ENCODE assay signal across 15 mouse cellular contexts in genomic region chr5:142438380-142438938, GRCm38 (mm10). TPM values are rescaled to one million over a fixed set of nuclear protein-coding genes. Genes with fewer than 3 reads are reported as not detected.
DNase-seq lines count a peak whose midpoint lies in the region; ATAC-seq and TF ChIP-seq lines count a peak whose summit lies in the region.
"Had no signal": no experiment of that assay in that cellular context is flagged by ENCODE, and none has a peak within 500 bp of the region (broad histone marks: within the 10 kb centered on the region; RNA-seq: fewer than 3 reads in every experiment).

No protein-coding gene starts in this region.

- 84% methylated on average over 16 of the region's 16 CpGs for WGBS in kidney, postnatal 0 days
- WGBS in stomach, postnatal 0 days: 74% methylated on average over 16 of the region's 16 CpGs
- 97% methylated on average over 16 of the region's 16 CpGs for WGBS in thymus, adult 2 months

- no peaks in the 10 kb centered on the region for H3K9me3 ChIP-seq in kidney, postnatal 0 days (replicated peaks; ENCODE audit: low read length)
- H3K9me3 ChIP-seq in stomach, postnatal 0 days (ENCODE audit: control insufficient read depth, low read length): no peaks in the 10 kb centered on the region
- H3K9me3 ChIP-seq: limb, embryonic 12.5 days had no signal

- H3K9ac ChIP-seq in kidney, postnatal 0 days (ENCODE audit: low read depth, low read length): no peak overlapping the region
- 0 out of 2 replicates have a peak overlapping the region, but pooled peaks have one; percentile 4 for H3K9ac ChIP-seq in stomach, postnatal 0 days (ENCODE audit: low read length)
- H3K9ac ChIP-seq: limb, embryonic 12.5 days; lung, embryonic 14.5 days had no signal

- H3K27me3 ChIP-seq in kidney, postnatal 0 days (ENCODE audit: insufficient read depth, low read length): no peaks in the 10 kb centered on the region
- no peaks in the 10 kb centered on the region for H3K27me3 ChIP-seq in stomach, postnatal 0 days (ENCODE audit: control insufficient read depth, insufficient read depth, low read length)
- no peaks in the 10 kb centered on the region for H3K27me3 ChIP-seq in thymus, adult 2 months (ENCODE audit: control insufficient read depth, insufficient read depth, low read length)
- H3K27me3 ChIP-seq: limb, embryonic 12.5 days had no signal

- H3K4me3 ChIP-seq in kidney, postnatal 0 days (replicated peaks; ENCODE audit: low read depth, low read length): no peak overlapping the region
- no peak overlapping the region for H3K4me3 ChIP-seq in stomach, postnatal 0 days (ENCODE audit: low read depth, low read length)
- no peak overlapping the region for H3K4me3 ChIP-seq in thymus, adult 2 months (ENCODE audit: control insufficient read depth, insufficient read depth, low read length)
- H3K4me3 ChIP-seq: limb, embryonic 12.5 days had no signal

- DNase-seq in frontal cortex, postnatal 36 days (ENCODE audit: low spot score in 2 of 2): peak; percentile 56 to 69
- DNase-seq in frontal cortex, postnatal 10 days (ENCODE audit: low spot score in 2 of 2): no peak
- no peak for DNase-seq in kidney, postnatal 0 days (ENCODE audit: low spot score)
- DNase-seq in kidney, adult 9 months: no peak
- DNase-seq in right cerebral cortex, adult 18-20 months: peak; percentile 85
- DNase-seq in right cerebral cortex, postnatal 4 days: no peak
- no peak for DNase-seq in stomach, postnatal 0 days (ENCODE audit: low spot score)
- no peak for DNase-seq in thymus, adult 2 months
- DNase-seq: cerebellum, adult 8-10 months; embryo, embryonic 11 days; heart, postnatal 4 days; lung, embryonic 14.5 days; thymus, postnatal 14 days had no signal

- TF ChIP-seq POLR2A in thymus, adult 2 months (IDR thresholded peaks at IDR 0.05; ENCODE audit: control insufficient read depth, extremely low read depth, insufficient read depth, low read length, poor library complexity): no peak

- H3K4me2 ChIP-seq in kidney, postnatal 0 days (ENCODE audit: low read length): no peak overlapping the region
- no peak overlapping the region for H3K4me2 ChIP-seq in stomach, postnatal 0 days (replicated peaks; ENCODE audit: low read depth)
- H3K4me2 ChIP-seq: limb, embryonic 12.5 days; lung, embryonic 14.5 days; midbrain, embryonic 11.5 days had no signal

- H3K4me1 ChIP-seq in kidney, postnatal 0 days (replicated peaks; ENCODE audit: insufficient read depth, low read length): peaks cover 26% of the 10 kb centered on the region
- H3K4me1 ChIP-seq in stomach, postnatal 0 days (replicated peaks; ENCODE audit: control insufficient read depth, insufficient read depth): peaks cover 15% of the 10 kb centered on the region
- H3K4me1 ChIP-seq in thymus, adult 2 months (replicated peaks; ENCODE audit: control insufficient read depth, insufficient read depth, low read length): peaks cover 37% of the 10 kb centered on the region

- TF ChIP-seq EP300 in stomach, postnatal 0 days (optimal IDR thresholded peaks at IDR 0.05): no peak

- no peak for ATAC-seq in kidney, postnatal 0 days (replicated peaks; ENCODE audit: low FRiP score, low read depth)
- ATAC-seq in stomach, postnatal 0 days (ENCODE audit: low FRiP score, low TSS enrichment): no peak

- H3K36me3 ChIP-seq in kidney, postnatal 0 days (ENCODE audit: insufficient read depth, low read length): peaks cover 16% of the 10 kb centered on the region
- peaks cover 7% of the 10 kb centered on the region; the same call in 1 of the 2 replicates for H3K36me3 ChIP-seq in stomach, postnatal 0 days (ENCODE audit: control insufficient read depth, insufficient read depth, low read length)
- H3K36me3 ChIP-seq in thymus, adult 2 months (ENCODE audit: control insufficient read depth, insufficient read depth, low read length): peaks cover 12% of the 10 kb centered on the region

- no peak for TF ChIP-seq CTCF in kidney, postnatal 0 days (IDR thresholded peaks at IDR 0.05; ENCODE audit: low read depth)
- TF ChIP-seq CTCF in stomach, postnatal 0 days (IDR thresholded peaks at IDR 0.05; ENCODE audit: low read depth): no peak
- TF ChIP-seq CTCF in thymus, adult 2 months (IDR thresholded peaks at IDR 0.05; ENCODE audit: borderline replicate concordance, control insufficient read depth, extremely low read depth, insufficient read depth, low read length, poor library complexity): no peak

- H3K27ac ChIP-seq in kidney, postnatal 0 days: peak overlapping the region; percentile 8; the same call in 1 of the 2 replicates
- 0 out of 2 replicates have a peak overlapping the region, but pooled peaks have one; percentile 97 for H3K27ac ChIP-seq in stomach, postnatal 0 days (replicated peaks)
- H3K27ac ChIP-seq in thymus, adult 2 months (ENCODE audit: control insufficient read depth, insufficient read depth, low read length): no peak overlapping the region

RNA-seq across cellular contexts. Expression of gene Ap5z1, which starts 25.3 kb away (rescaled TPM):
- polyA plus RNA-seq in kidney, postnatal 0 days (2015; fragmentation: Nextera tagmentation; extraction: Ambion mirVana): 6.4 and 8.8 TPM in 2 replicates
- 4.2 and 5.0 TPM in 2 replicates for polyA plus RNA-seq in stomach, postnatal 0 days (2015; fragmentation: Nextera tagmentation; extraction: Ambion mirVana)
- polyA plus RNA-seq in thymus, adult 2 months (2012; rRNA removed): 75.2 and 87.1 TPM in 2 replicates

RNA-seq across cellular contexts. Expression of gene Foxk1, which starts 37.2 kb away (rescaled TPM):
- polyA plus RNA-seq in kidney, postnatal 0 days (2015; fragmentation: Nextera tagmentation; extraction: Ambion mirVana): 5.6 and 5.8 TPM in 2 replicates
- 3.5 and 3.8 TPM in 2 replicates for polyA plus RNA-seq in stomach, postnatal 0 days (2015; fragmentation: Nextera tagmentation; extraction: Ambion mirVana)
- 27.9 and 33.7 TPM in 2 replicates for polyA plus RNA-seq in thymus, adult 2 months (2012; rRNA removed)

Comparison
In these comparisons a context has a peak if more than half of its experiments do, and no peak if none do; other contexts are left out.
1. DNase-seq: peak in frontal cortex, postnatal 36 days (2 of 2) and right cerebral cortex, adult 18-20 months (single experiment); none in frontal cortex, postnatal 10 days (0 of 2), kidney, postnatal 0 days (single experiment), kidney, adult 9 months (single experiment), right cerebral cortex, postnatal 4 days (single experiment), stomach, postnatal 0 days (single experiment) and thymus, adult 2 months (single experiment).